Mouse (Mus musculus) G1E (cell line): ENCODE data around the gene Wwox. TPM values are rescaled to one million over a fixed set of nuclear protein-coding genes. Genes with fewer than 3 reads are reported as not detected.

Source experiments
- ATAC-seq: 2 replicates; pipeline ENCODE4 v1.8.0; 2016; ENCODE audit warnings: mild to moderate bottlenecking; ENCODE audit not compliant: insufficient number of reproducible peaks, poor library complexity, low FRiP score, severe bottlenecking; ENCODE audit errors: extremely low read depth
- DNase-seq: peaks from one replicate; pipeline ENCODE4 v3.0.0; 2012; ENCODE audit warnings: low spot score
- H3K27me3 ChIP-seq: 2 replicates; pipeline ENCODE4 v1.6.1; 2012; ENCODE audit warnings: mild to moderate bottlenecking, low read length, inconsistent platforms; ENCODE audit not compliant: insufficient read depth
- H3K36me3 ChIP-seq: replicated peaks from 2 replicates; pipeline ENCODE3; 2012; ENCODE audit warnings: mild to moderate bottlenecking, inconsistent platforms
- H3K4me1 ChIP-seq: 2 replicates; pipeline ENCODE4 v1.6.1; 2012; ENCODE audit warnings: low read depth, low read length, inconsistent platforms, mixed read lengths; ENCODE audit not compliant: insufficient read depth
- H3K4me3 ChIP-seq: 2 replicates; pipeline ENCODE4 v1.5.1; 2012; ENCODE audit warnings: low read depth, mild to moderate bottlenecking, inconsistent platforms, low read length, moderate library complexity, mixed read lengths
- H3K9me3 ChIP-seq: replicated peaks from 2 replicates; pipeline ENCODE4 v1.6.1; 2012; ENCODE audit warnings: inconsistent platforms
- CTCF ChIP-seq: IDR thresholded peaks from 2 replicates; pipeline ENCODE4 v1.5.1; 2012; ENCODE audit warnings: low read depth, low read length, inconsistent platforms, mixed read lengths
- GATA1 ChIP-seq: IDR thresholded peaks from 2 replicates; pipeline ENCODE4 v1.6.1; 2012; ENCODE audit warnings: borderline replicate concordance, low read length, inconsistent platforms, mixed read lengths
- GATA2 ChIP-seq: IDR thresholded peaks from 2 replicates; pipeline ENCODE4 v1.6.1; 2012; ENCODE audit warnings: low read depth, low read length, inconsistent platforms, borderline replicate concordance
- POLR2AphosphoS5 ChIP-seq: IDR thresholded peaks from 2 replicates; pipeline ENCODE4 v1.6.1; 2012; ENCODE audit warnings: low read depth, low read length, inconsistent platforms; ENCODE audit not compliant: insufficient replicate concordance
- TAL1 ChIP-seq: conservative IDR thresholded peaks from 2 replicates; pipeline ENCODE4 v1.6.1; 2012; ENCODE audit warnings: low read depth, low read length, inconsistent platforms, mixed read lengths
- polyA plus RNA-seq: library from polyadenylated mRNA; stranded (reverse); fragments of >175 nt; gene quantifications from 2 replicates; pipeline ENCODE4 v1.2.3, GENCODE M21; 2012
- total RNA-seq, 2 experiments: library from RNA; stranded (forward) in 1 of 2; stranded (reverse) in 1 of 2; fragments of 200-1000 nt in 1 of 2; fragments of >200 nt in 1 of 2; fragmentation: Nextera tagmentation in 1 of 2; gene quantifications; 2 replicates each; pipeline ENCODE4 v1.2.3; 2014 to 2017

The Wwox gene
- total and polyA plus RNA-seq, 3 experiments = 5.8 to 33.9 (median 7.2) TPM

DNA sequence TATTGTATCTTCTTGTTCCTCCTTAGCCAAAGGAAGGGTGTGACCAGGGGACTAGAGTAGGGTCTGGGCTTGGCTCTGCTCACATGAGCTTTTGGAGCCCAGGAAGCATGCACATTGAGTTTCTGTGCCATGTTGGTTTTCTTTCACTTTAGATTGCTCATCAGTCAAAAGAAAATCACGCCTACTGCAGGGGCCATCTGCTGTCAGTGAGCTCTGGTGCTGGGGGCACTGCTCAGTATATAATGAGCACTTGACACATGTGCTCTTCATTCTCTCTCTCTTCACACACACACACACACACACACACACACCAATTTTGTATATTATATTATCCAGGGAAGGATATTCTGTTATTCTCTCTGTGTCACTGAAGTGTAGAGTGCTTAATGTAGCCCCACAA lies 141.2 kb downstream of the Wwox start:
- ATAC-seq (no peak), DNase-seq (no peak)
- no peak for TF ChIP-seq GATA2
- no peak for TF ChIP-seq GATA1
- TF ChIP-seq TAL1 = no peak
- Histone ChIP-seq H3K27me3 (no peaks in the 10 kb centered on the region), H3K9me3 (peaks cover 61% of the 10 kb centered on the region), H3K36me3 (peaks cover 3% of the 10 kb centered on the region), H3K4me3 (no peak overlapping the region), H3K4me1 (no peaks in the 10 kb centered on the region)

DNA sequence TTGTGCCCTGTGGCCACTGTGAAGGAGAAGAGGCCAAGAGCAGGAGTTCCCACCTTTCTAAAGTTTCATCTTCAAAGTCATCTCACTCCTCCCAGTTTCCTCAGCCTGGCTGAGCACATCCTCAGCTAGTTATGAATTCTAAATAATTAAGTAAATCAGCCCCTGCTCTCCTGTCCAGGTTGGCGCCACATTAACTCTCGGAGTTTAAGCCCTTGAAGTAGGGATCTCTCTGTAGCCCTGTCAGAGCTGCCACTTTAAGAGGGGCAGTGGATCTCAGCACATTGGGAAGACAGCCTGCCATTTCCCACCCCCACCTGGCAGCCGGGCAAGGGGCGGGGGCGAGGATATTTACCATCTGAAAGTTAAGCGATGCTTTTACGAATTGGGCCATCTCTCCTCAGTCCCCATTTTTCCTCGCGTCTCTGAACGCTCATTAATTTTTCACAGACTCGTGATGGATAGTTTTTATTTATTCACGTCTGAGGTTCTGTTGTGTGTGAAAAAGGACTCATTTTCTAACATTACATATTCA lies 150.9 kb downstream of the Wwox start:
- ATAC-seq (no peak), DNase-seq (no peak)
- no peak for TF ChIP-seq TAL1
- no peak for TF ChIP-seq POLR2AphosphoS5
- no peak for TF ChIP-seq CTCF
- TF ChIP-seq GATA2 = no peak
- no peak for TF ChIP-seq GATA1
- Histone ChIP-seq H3K4me1 (no peaks in the 10 kb centered on the region), H3K9me3 (peaks cover 59% of the 10 kb centered on the region), H3K4me3 (no peak overlapping the region), H3K36me3 (no peaks in the 10 kb centered on the region), H3K27me3 (no peaks in the 10 kb centered on the region)

DNA sequence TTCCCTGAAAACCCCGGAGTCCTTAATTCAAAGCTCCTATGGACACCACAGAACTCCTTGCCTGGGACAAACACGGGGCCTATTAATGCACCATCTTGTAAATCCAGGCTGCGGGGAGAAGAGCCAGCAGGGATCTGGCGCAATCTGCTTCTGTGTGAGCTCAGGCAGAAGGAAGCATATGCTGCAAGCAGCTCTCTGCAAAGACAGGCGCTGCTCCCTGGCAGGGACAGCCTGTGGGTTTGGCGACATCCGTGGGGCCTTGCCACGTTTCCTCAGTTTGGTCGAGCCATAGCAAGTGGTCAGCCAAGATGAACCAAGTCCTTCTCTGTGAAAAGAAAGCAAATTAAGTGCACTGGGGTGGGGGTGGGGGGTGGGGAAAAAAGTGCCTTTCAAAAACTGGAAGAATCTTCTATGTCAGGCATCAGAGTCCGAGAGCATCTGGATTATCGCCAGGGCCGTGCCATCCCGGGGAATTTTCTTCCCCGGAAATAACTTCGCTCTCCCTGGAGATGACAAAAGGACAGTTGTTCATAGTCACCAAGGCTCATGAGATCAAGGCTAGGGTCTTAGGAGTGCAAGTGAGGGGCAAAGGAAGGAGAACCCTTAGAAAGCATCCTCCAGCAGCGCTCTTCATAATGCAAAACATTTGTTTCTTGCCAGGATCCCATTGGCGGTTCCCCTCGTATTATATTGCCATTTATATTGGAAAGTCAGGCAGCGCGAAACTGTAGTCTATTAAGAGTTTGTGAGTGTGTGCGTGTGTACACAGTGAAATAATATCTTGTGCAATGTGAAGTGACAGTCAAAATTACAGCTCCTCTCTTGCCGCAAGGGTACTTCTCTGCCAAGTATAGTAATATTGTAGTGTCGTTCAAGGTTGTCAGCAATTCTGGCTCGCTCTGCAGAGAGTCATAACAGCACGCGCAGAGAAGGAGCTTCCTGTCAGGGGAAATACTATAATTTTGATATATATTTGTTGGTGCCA lies 152.1 kb downstream of the Wwox start:
- DNase-seq = no peak
- no peak for ATAC-seq
- H3K4me3 ChIP-seq = no peak overlapping the region

DNA sequence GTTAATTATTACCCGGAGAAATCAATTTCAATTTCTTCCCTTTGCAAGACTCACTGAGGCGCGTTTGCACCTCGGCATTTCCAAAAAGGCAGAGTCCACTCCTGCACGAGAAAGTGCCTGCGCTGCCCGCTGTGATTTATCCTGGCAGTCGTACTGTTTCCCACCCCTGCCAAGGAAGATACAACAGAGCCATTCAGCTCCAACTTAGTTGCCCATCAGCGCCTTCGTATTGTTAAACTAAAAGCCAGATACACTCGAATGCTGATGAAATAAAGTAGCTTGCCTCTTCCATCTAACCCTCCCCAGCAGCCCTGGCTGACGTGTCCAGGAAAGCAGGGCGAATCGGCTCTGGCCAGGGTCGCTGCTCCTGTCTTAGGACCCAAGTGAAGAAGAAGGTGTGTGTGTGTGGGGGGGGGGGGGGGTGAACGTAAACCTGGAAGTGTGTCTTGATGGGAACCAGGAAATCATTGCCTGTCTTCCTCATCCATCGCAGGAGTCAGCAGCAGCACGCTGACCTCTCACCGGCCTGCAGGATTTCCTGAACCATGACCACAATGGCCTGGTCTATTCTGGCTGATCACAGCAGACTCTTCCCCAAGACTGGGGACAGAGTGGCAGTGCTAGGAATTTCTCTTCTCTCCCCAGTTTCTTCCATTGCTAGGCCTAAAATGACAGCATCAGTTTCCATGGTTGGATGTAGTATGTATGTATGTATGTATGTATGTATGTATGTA lies 154.1 kb downstream of the Wwox start:
- DNase-seq (no peak), ATAC-seq (no peak)
- H3K4me3 ChIP-seq = no peak overlapping the region
- no peaks in the 10 kb centered on the region for H3K36me3 ChIP-seq
- H3K4me1 ChIP-seq = no peaks in the 10 kb centered on the region
- H3K9me3 ChIP-seq = peaks cover 60% of the 10 kb centered on the region
- TF ChIP-seq CTCF = no peak
- no peak for TF ChIP-seq GATA1
- TF ChIP-seq GATA2 = no peak
- no peak for TF ChIP-seq TAL1
- TF ChIP-seq POLR2AphosphoS5 = no peak
- no peaks in the 10 kb centered on the region for H3K27me3 ChIP-seq

More for the DNA sequence above, 152.1 kb downstream of the Wwox start:
- Histone ChIP-seq H3K27me3 (no peaks in the 10 kb centered on the region), H3K36me3 (no peaks in the 10 kb centered on the region), H3K4me1 (no peaks in the 10 kb centered on the region), H3K9me3 (peaks cover 64% of the 10 kb centered on the region)
- TF ChIP-seq GATA1 (no peak), POLR2AphosphoS5 (no peak), CTCF (no peak), GATA2 (no peak), TAL1 (no peak)

DNA sequence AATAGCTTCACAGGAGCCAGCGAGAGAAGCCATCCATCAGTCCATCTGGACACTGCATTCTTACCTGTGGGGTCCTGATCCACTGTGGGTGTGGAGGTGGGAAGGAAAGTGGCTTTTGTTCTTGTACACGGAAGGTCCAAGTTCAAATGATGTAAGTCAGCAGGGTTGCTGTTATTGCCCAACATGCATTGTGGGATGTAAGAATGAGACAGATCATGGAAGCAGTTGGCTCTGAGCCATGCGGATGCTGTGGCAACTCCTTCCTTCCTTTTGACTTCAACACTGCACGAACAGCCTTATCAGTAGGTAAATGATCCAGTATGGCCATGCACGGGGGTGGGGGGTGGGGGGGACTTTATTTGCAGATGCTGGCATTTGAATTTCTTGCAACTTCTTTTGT lies 155.4 kb downstream of the Wwox start:
- Histone ChIP-seq H3K9me3 (peaks cover 61% of the 10 kb centered on the region), H3K4me1 (no peaks in the 10 kb centered on the region), H3K4me3 (no peak overlapping the region), H3K36me3 (no peaks in the 10 kb centered on the region), H3K27me3 (no peaks in the 10 kb centered on the region)
- TF ChIP-seq TAL1 (no peak), GATA2 (no peak), CTCF (no peak), POLR2AphosphoS5 (no peak), GATA1 (no peak)
- ATAC-seq (no peak), DNase-seq (no peak)

DNA sequence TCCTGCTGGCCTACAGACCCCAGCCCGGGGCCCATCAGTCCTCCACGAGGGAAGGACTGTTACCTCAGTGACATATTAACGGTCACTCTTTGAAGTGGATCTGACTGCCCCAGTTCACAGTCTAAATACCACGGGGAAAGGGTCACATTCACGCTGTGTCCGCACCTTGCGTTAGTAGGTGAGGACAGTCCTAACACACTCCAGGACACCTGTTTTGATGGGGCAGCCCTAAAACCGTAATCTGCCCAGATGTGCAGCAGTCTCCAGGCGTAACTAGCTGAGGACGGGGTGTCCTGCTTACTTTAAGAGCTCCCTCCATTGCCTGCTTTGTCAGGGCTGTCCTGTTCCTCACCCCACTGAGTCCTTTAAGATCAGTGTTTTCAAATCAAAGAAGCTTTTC lies 160.1 kb downstream of the Wwox start:
- H3K27me3 ChIP-seq = no peaks in the 10 kb centered on the region
- no peak overlapping the region for H3K4me3 ChIP-seq
- H3K9me3 ChIP-seq = peaks cover 41% of the 10 kb centered on the region
- DNase-seq = no peak
- H3K36me3 ChIP-seq = no peaks in the 10 kb centered on the region
- TF ChIP-seq TAL1 = no peak
- no peak for TF ChIP-seq CTCF
- TF ChIP-seq GATA1 = no peak
- TF ChIP-seq GATA2 = no peak
- no peak for TF ChIP-seq POLR2AphosphoS5
- no peaks in the 10 kb centered on the region for H3K4me1 ChIP-seq
- ATAC-seq = no peak
